Mouse (Mus musculus): ENCODE measurements at regions not wholly inside any gene's neighbourhood (a gene's known extent, or its start where the extent isn't known, plus 50 kb on each side); places are given as distances from the start of the nearest gene placed in this dataset.

- TF ChIP-seq POLR2A (IDR thresholded peaks at IDR 0.05; ENCODE audit: borderline replicate concordance, low read depth, low read length) = no peak
- no peak for TF ChIP-seq CTCF (IDR thresholded peaks at IDR 0.05; ENCODE audit: low read depth, low read length)
- Histone ChIP-seq H3K4me3 (ENCODE audit: insufficient read depth, low read length) (no peak overlapping the region), H3K4me1 (ENCODE audit: control insufficient read depth, insufficient read depth, low read length) (no peaks in the 10 kb centered on the region), H3K27ac (ENCODE audit: insufficient read depth, low read depth, low read length) (no peak overlapping the region)
Measured at GRCm38 (mm10) chr1:105050584-105051363, 282.4 kb downstream of the Cdh20 start.
